Mouse (Mus musculus) ES-Bruce4 (cell line): ENCODE measurements at regions not wholly inside any gene's neighbourhood (a gene's known extent, or its start where the extent isn't known, plus 50 kb on each side); places are given as distances from the start of the nearest gene placed in this dataset.

Experiments
- CTCF ChIP-seq: IDR thresholded peaks from one replicate; pipeline ENCODE4 v1.8.1; 2011; ENCODE audit warnings: low read depth, low read length
- EP300 ChIP-seq: IDR thresholded peaks from 2 replicates; pipeline ENCODE4 v1.6.1; 2011; ENCODE audit warnings: low read depth, low read length; ENCODE audit not compliant: insufficient read depth
- POLR2A ChIP-seq: IDR thresholded peaks from one replicate; pipeline ENCODE4 v1.8.1; 2011; ENCODE audit warnings: low read length; ENCODE audit not compliant: insufficient read depth

DNA sequence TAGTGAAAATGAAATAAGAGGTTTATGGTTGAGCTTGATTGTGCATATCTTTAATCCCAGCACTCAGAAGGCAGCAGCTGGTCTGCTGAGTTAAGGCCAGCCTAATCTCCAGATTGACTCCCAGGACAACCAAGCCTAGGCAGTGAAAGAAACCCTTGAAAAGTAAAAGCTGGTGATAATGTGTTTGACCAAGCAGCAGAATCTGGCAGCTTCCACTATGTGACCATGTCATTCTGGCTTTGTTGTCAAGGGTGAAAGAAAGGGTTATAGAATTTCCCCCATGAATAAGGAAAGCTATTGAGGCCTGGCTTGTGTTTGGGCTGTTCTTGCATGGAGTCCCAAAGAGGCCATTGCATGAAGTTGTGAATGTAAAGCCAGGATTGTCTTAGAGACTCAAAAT is 1142.3 kb upstream of the Prmt6 start:
- TF ChIP-seq CTCF = no peak
- no peak for TF ChIP-seq POLR2A
- no peak for TF ChIP-seq EP300
